Mouse (Mus musculus): Measurements from ENCODE around the gene Zbtb22. TPM values are rescaled to one million over a fixed set of nuclear protein-coding genes. Genes with fewer than 3 reads are reported as not detected.
"Not testable (repeated sequence)": the region's sequence is repeated elsewhere in the genome, so short reads cannot be mapped to it uniquely, and the experiment has no call there.

The Zbtb22 gene
- polyA plus RNA-seq, 1 experiment, result 37.1 TPM

- WGBS, result 55% methylated on average over 11 of the region's 11 CpGs
- DNase-seq (ENCODE audit: low read depth, low spot score), result no peak
Observed at GRCm38 (mm10) chr17:33938783-33939182, 23.1 kb downstream of the Zbtb22 start.

DNA sequence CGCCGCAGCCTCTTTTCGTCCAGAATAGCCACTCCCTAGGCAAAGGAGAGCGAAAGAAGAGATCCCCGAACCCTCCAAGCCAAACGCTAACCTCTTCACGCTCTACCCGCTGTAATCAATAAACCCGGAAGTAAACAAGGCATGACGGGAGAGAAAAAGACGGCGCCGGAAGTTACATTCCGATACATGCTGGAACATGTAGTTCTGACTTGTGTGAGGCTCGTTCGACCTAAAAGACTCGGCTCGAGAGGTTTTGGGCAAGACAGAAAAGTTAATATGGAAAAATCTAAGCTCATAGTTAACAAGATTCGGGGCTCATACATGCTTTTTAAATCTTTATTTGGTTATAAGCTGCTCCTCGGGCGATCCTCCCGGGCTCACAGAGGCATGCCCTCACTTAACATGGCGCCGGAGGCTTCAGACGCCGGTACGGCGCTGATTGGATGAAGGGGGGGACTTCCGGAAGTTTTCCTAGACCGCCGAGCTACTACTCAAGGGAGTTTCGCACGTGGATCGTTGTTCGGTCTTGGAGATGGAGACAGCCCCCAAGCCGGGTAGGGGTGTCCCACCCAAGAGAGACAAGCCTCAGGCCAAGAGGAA, 24.6 kb downstream of the Zbtb22 start, which contains the start of the genes Pfdn6 and Wdr46:
Pfdn6 (minus strand) TSS at position 138 of the 600 bp plus-strand sequence.
Wdr46 (plus strand) TSS at position 455 of the 600 bp plus-strand sequence.
- DNase-seq (ENCODE audit: low read depth, low spot score), result peak; percentile 85

DNA sequence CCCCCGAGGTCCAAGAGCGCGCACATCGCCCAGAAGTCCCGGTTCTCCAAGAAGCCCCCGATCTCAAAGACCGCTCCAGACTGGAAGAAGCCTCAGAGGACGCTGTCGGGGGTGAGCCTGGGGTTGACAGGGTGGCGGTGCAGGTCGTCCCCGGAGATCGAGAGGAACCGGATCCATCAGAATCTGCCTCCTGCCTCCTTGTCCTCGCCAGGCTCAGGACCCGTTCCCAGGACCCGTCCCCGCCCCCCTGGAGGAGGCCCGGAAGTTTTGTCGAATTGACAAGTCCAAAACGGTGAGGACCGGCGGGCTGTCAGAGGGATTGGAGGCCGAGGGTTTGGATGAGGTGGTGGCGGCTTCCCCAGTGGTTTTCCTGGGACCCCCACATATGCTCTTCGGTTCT, 25.3 kb downstream of the Zbtb22 start:
- DNase-seq (ENCODE audit: low read depth, low spot score), result no peak
- 2% methylated on average over 26 of the region's 26 CpGs for WGBS

More for the DNA sequence above, 24.6 kb downstream of the Zbtb22 start, which contains the start of the genes Pfdn6 and Wdr46:
- WGBS, result under 1% methylated on average over 36 of the region's 36 CpGs

- 42% methylated on average over 19 of the region's 19 CpGs for WGBS
- DNase-seq (ENCODE audit: low read depth, low spot score), result no peak
Observed at GRCm38 (mm10) chr17:33941381-33941780, 25.7 kb downstream of the Zbtb22 start.

- 88% methylated on average over 15 of the region's 15 CpGs for WGBS
- DNase-seq (ENCODE audit: low read depth, low spot score), result no peak
Observed at GRCm38 (mm10) chr17:33943454-33943853, 27.8 kb downstream of the Zbtb22 start.

DNA sequence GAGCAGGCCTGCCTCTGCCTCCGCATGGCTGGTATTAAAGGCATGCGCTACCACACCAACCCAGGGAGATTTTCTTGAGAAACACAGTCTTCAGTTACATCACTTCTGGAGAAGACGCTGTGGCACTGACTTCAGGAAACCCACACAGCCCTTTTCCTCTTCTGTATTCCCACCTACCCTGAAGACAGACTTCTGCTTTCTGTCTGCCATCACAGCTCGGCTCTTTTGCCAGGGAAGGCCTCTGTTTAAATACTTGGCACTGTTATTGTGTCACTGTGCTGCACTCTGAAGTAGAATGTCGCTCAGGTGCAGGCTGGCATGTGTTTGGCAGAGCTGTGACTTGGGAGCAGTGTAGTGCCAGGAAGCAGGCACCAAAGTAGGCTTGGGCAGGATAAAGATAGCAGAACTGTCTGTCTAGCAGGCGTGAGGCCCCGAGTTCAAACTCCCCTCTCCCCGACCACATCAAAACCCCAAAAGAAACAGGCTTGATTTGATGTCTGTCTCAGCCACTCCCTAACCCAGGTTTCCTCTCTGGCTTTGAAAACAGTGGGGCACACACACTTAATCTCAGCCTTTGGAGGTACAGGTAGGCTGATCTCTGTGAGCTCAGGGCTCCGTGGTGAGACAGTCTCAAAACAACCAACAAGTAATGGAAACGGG, 31.9 kb downstream of the Zbtb22 start:
- WGBS, result 81% methylated on average over 10 of the region's 10 CpGs
- no peak for DNase-seq (ENCODE audit: low read depth, low spot score)

- no peak for DNase-seq (ENCODE audit: low read depth, low spot score)
- 81% methylated on average over 22 of the region's 22 CpGs for WGBS
Observed at GRCm38 (mm10) chr17:33948090-33948904, 32.6 kb downstream of the Zbtb22 start.

DNA sequence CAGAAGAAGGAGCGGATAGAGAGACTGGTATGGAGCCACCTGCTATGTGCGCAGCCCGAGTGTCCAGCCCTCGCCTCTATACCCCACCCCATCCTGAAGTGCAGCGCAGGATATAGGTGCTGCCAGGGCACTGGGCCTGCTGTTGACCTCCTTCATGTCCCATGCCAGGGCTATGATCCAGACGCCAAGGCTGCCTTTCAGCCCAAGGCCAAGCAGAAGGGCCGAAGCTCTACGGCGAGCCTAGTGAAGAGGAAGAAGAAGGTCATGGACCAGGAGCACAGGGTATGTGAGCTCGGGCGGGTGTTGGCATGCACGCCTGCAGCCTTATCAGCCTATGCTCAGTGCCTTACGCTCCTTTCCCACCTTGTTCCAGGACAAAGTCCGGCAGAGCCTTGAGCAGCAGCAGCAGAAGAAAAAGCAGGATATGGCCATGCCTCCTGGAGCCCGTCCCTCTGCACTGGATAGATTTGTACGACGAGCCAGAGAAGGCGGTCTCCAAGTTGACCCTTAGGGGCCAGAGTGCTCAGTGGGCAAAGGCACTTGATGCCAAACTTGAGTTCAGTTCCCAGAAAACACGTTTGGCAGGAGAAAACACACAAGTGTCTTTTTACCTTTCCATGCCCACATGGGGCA, 33.3 kb downstream of the Zbtb22 start:
- WGBS, result 43% methylated on average over 19 of the region's 19 CpGs
- no peak for DNase-seq (ENCODE audit: low read depth, low spot score)

- 74% methylated on average over 10 of the region's 10 CpGs for WGBS
- DNase-seq (ENCODE audit: low read depth, low spot score), result no peak
Observed at GRCm38 (mm10) chr17:33950131-33950625, 34.5 kb downstream of the Zbtb22 start.

DNA sequence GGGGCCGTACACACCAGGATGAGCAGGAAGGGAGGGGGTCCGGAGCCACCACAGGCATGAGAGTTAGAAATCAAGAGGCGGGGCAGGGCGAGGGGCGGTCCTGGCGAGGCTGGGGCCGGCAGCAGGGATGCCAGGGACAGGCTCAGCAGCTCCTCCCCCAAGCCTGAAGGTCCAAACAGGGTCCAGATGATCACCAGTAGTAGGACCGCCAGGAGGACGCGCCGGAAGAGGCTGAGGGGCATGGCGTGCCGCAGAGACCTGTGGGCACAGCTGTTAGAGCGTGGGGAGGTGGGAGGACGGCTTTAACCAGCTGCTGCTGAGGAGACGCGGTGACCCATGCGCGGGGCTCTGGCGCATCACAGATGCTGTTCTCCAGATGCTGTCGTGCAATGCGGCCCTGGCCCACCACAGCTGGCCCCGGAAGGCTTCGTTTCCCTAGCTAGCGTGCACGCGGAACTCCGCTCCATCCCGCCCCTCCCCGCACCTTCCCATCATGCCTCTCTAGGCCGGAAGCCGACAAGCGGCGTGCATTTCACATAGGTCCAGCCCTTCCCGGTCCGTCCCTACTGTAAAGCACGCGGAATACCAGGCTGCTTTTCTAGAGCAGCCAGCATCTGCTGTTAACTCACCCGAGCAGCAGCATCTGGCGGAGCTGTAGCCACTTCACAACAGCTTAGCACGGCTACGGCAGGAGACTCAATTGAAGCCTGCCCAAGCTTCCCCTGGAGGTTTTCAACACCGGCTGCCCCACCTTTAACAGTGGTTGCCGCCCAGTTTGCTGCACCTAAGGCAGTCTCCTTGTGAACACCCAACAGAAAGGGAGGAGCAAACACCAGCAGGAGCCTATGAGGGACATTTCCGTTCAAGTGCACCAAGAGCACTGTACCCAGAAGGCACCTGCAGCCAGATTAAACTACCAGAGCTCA, 35.6 kb downstream of the Zbtb22 start, which contains the start of gene B3galt4:
B3galt4 (minus strand) TSS at position 468 of the 926 bp plus-strand sequence.
- WGBS, result under 1% methylated on average over 45 of the region's 45 CpGs
- peak; percentile 74 for DNase-seq (ENCODE audit: low read depth, low spot score)

DNA sequence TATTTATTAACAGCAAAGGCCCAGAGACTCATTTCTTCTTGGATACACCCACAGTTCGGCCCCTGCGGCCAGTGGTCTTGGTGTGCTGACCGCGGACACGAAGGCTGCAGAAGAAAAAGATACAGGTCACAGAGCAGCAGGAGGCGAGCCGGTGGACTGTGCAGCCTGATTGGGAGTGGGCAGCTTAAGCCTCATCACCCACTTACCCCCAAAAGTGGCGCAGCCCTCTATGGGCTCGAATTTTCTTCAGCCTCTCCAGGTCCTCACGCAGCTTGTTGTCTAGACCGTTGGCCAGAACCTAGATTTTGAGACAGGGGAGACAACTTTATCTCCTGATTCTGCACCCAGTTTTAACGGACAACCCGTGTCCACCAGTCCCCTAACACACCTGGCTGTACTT, 36.3 kb downstream of the Zbtb22 start:
- DNase-seq (ENCODE audit: low read depth, low spot score), result not testable (repeated sequence)
- WGBS, result 67% methylated on average over 13 of the region's 13 CpGs

- WGBS, result 73% methylated on average over 4 of the region's 4 CpGs
Observed at GRCm38 (mm10) chr17:33952879-33953278, 37.2 kb downstream of the Zbtb22 start.

DNA sequence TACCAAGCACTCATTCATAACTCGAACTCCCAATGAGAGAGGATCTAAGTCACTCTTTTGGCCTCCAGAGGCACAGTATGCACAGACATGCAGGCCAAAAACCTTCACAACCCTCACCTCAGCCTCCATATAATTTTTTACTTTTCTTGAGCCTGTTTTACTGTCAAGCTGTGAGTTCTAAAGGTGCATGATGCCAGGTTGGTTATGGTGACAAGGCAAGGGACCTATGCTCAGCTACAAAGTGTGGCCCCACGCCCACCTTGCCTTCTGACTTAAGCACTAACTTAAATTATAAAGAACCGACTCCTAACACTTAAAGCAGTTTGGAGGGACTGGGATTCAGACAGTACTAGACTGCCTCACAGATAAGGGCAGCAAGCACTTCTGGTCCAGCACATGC, 37.6 kb downstream of the Zbtb22 start:
- no peak for DNase-seq (ENCODE audit: low read depth, low spot score)
- WGBS, result 44% methylated on average over 3 of the region's 3 CpGs

More at GRCm38 (mm10) chr17:33952879-33953278, 37.2 kb downstream of the Zbtb22 start:
- DNase-seq (ENCODE audit: low read depth, low spot score), result no peak

DNA sequence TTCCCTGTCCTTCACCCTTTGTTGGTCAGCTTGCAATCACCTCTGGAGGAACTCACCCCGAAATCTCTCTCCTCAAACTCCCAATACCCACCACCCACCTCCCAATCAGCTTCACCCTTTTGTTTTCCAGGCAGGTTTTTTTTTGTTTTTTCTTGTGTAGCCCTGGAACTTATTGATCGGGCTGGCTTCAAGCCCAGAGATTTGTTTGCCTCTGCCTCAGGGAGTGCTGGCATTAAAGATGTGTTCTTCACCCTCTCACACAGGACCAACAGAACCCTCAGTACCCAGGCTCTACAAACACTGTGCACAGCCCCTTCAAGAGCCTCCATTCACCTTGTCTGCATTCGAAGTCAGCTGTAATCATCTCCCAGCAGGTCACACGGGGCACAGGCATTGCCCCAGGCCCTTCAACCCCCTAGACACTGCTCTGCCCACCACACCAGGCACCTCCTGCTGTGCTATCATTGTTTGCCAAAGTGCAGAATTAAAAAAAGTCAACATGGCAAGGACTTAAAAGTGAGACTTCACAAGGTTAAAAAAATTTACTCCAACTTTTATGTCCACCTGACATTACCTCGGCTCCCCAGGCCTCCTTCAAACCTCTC, 38.4 kb downstream of the Zbtb22 start:
- WGBS, result 21% methylated on average over 5 of the region's 5 CpGs
- no peak for DNase-seq (ENCODE audit: low read depth, low spot score)

DNA sequence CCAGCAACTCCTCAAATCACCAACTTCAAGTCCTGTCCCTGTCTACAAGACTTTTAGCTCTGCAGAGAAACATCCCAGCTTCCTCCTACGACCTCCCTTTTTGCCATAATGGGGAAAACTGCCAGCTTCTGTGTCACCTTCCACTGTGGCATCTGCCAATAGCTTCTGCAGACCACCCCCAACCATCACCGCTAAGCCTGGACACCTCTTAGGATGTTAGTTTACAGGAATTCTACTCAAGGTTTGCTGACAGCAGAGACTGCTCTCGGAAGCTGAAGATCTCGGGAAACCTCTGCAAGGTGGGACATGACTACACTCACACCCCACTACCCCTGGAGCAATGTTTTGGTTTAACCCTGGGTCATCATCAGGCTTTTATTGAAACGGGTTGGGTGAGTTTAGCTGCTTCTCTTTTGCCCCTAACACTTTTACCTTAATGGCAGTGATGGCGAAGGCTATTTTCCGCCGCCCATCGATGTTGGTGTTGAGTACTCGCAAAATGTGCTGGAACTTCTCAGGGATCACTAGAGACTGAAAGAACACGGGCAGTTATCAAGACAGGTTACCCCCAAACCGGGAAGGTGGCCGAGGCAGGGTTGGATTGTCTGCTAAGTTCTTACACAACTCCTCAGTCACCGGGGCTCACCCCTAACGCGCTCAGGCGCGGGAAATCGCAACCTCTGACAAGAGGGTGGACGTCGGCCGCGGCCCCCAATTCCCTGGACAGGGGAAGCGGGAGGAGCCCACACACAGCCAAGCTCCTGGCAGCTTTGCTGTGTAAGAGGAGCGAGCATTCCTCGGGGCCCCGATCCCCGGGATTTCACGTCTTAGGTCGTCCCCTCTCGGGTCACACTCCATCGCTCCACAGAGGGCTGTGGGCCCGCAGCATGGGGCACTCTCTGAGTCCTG, 39.2 kb downstream of the Zbtb22 start:
- no peak for DNase-seq (ENCODE audit: low read depth, low spot score)
- under 1% methylated on average over 33 of the region's 33 CpGs for WGBS

DNA sequence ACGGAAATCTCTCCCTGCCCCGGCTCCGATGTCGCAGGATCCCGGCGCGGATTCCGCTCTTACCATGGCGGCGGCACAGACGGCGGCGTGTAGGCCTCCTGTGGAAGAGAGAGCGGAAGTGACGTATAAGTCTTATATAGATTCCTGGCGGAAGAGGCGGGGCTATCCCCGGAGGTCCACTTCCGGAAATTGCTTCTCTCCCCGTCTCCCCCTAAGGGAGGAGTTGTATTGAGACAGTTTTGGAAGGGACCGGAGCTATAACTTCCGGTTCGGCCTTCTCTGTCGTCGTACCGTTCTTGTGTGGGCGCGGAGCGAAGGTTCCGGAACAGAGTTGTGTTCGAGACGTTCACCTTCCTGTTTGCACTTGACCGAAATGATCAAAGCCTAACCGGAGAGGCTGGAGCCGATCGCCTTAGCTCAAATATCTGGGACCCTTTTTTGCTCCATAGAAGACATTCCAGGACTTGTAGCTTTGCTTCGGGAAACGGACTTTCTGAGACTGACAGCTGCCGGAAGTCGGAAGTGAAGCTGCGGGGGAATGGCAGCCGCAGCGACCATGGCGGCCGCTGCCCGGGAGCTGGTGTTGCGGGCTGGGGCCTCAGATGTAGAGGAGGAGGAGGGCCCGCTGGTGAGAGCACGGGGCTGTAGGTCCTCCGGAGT, 40.0 kb downstream of the Zbtb22 start, which contains the start of the genes Vps52 and Rps18:
Vps52 (plus strand) TSS at position 258 of the 660 bp plus-strand sequence.
Rps18 (minus strand) TSS at position 447 of the 660 bp plus-strand sequence.
- under 1% methylated on average over 50 of the region's 50 CpGs for WGBS
- peak; percentile 85 for DNase-seq (ENCODE audit: low read depth, low spot score)
